Mouse (Mus musculus): ENCODE results near the gene Il17rb. TPM values are rescaled to one million over a fixed set of nuclear protein-coding genes. Genes with fewer than 3 reads are reported as not detected.
A peak's percentile ranks its signal among the peaks of the same experiment; 100 is the strongest.

The Il17rb gene
- total RNA-seq, 2 experiments from 2014 or later, result 0.35 to 0.41 TPM

- no peak for DNase-seq
- intact Hi-C loops (cut with DNase I), result no loop called here
Measured at GRCm38 (mm10) chr14:29971446-29971845, 37.2 kb downstream of the Il17rb start.

- intact Hi-C loops (cut with DNase I), result no loop called here
- peak; percentile 98 for DNase-seq
Measured at GRCm38 (mm10) chr14:29968075-29968821, 40.4 kb downstream of the Il17rb start, which contains the start of gene Selenok. Selenok (plus strand) TSS chr14:29968308.

- intact Hi-C loops (cut with DNase I), result no loop called here
- no peak for DNase-seq
Measured at GRCm38 (mm10) chr14:29967611-29968010, 41.1 kb downstream of the Il17rb start.

- intact Hi-C loops (cut with DNase I), result no loop called here
- DNase-seq, result no peak
Measured at GRCm38 (mm10) chr14:29957393-29957792, 51.3 kb downstream of the Il17rb start.

- intact Hi-C loops (cut with DNase I), result no loop called here
- DNase-seq, result no peak
Measured at GRCm38 (mm10) chr14:29950805-29951204, 57.9 kb downstream of the Il17rb start.

- intact Hi-C loops (cut with DNase I), result no loop called here
- DNase-seq, result no peak
Measured at GRCm38 (mm10) chr14:29946761-29947309, 61.9 kb downstream of the Il17rb start.

Small RNA genes lying within 50 kb of the gene (microRNA-seq; reads per million reads assigned to microRNA genes)
- gene Mir6947, result 0.24 to 1.0 reads per million in 2 experiments

Other genes starting within 250 kb of the Il17rb start
- 10 to 100 TPM; 78.0 to 79.3 TPM for gene Selenok, start 40.6 kb downstream of the Il17rb start, total RNA-seq (2021)
- 10 to 100 TPM; 36.6 to 37.7 TPM for gene Actr8, start 30.6 kb downstream of the Il17rb start, total RNA-seq (2021)
- gene Chdh, start 127 bp upstream of the Il17rb start, total RNA-seq (2021), result 1 to 10 TPM in 1 of 2 experiments, under 1 TPM in 1; 0.35 to 1.2 TPM

Measured in heart, postnatal 10 days (tissue).